Mouse (Mus musculus) heart, adult 9 months (tissue): ENCODE results near the gene Arid1b.

Experiments used
- DNase-seq, 2 experiments: peaks; one replicate each; pipeline ENCODE4 v3.0.0; 2022; ENCODE audit warnings: low spot score in 2 of 2

Arid1b gene

GRCm38 (mm10) chr17:4993840-4994503 is at the start of gene Arid1b:
Gene Arid1b, plus strand, starts transcription at chr17:4994332.
- peak; percentile 77 to 82 for DNase-seq

GRCm38 (mm10) chr17:4945311-4945751 is 48.8 kb upstream of the Arid1b start:
- DNase-seq: no peak

- DNase-seq: peak; percentile 31 to 34
These were observed 48.2 kb upstream of the Arid1b start for GRCm38 (mm10) chr17:4945871-4946331.

GRCm38 (mm10) chr17:4946421-4946974 is 47.6 kb upstream of the Arid1b start:
- no peak for DNase-seq

GRCm38 (mm10) chr17:4947013-4947412 is 47.1 kb upstream of the Arid1b start:
- DNase-seq: no peak

- no peak for DNase-seq
These were observed 46.7 kb upstream of the Arid1b start for GRCm38 (mm10) chr17:4947439-4947838.

- DNase-seq: no peak
These were observed 45.6 kb upstream of the Arid1b start for GRCm38 (mm10) chr17:4948501-4948900.

- DNase-seq: no peak
These were observed 39.7 kb upstream of the Arid1b start for GRCm38 (mm10) chr17:4954431-4954830.

- no peak for DNase-seq
These were observed 29.8 kb upstream of the Arid1b start for GRCm38 (mm10) chr17:4964192-4964877.

- no peak for DNase-seq
These were observed 26.9 kb upstream of the Arid1b start for GRCm38 (mm10) chr17:4967201-4967600.

GRCm38 (mm10) chr17:4968035-4968434 is 26.1 kb upstream of the Arid1b start:
- no peak for DNase-seq

GRCm38 (mm10) chr17:4968878-4969277 is 25.3 kb upstream of the Arid1b start:
- no peak for DNase-seq

GRCm38 (mm10) chr17:4972261-4972660 is 21.9 kb upstream of the Arid1b start:
- DNase-seq: no peak

GRCm38 (mm10) chr17:4974736-4975135 is 19.4 kb upstream of the Arid1b start:
- peak; percentile 88 to 92 for DNase-seq

- DNase-seq: no peak
These were observed 14.0 kb upstream of the Arid1b start for GRCm38 (mm10) chr17:4980151-4980550.

GRCm38 (mm10) chr17:4982819-4983218 is 11.3 kb upstream of the Arid1b start:
- no peak for DNase-seq

- DNase-seq: no peak
These were observed 9.4 kb upstream of the Arid1b start for GRCm38 (mm10) chr17:4984691-4985090.

GRCm38 (mm10) chr17:4990911-4991560 is 3.1 kb upstream of the Arid1b start:
- DNase-seq: no peak

GRCm38 (mm10) chr17:4991600-4991999 is 2.5 kb upstream of the Arid1b start:
- DNase-seq: no peak

- no peak for DNase-seq
These were observed 664 bp upstream of the Arid1b start for GRCm38 (mm10) chr17:4993497-4993839.

- no peak for DNase-seq
These were observed 326 bp downstream of the Arid1b start for GRCm38 (mm10) chr17:4994504-4994812.

- peak; percentile 58 to 74 for DNase-seq
These were observed 855 bp downstream of the Arid1b start for GRCm38 (mm10) chr17:4994813-4995560.
